In the genomic region with DNA sequence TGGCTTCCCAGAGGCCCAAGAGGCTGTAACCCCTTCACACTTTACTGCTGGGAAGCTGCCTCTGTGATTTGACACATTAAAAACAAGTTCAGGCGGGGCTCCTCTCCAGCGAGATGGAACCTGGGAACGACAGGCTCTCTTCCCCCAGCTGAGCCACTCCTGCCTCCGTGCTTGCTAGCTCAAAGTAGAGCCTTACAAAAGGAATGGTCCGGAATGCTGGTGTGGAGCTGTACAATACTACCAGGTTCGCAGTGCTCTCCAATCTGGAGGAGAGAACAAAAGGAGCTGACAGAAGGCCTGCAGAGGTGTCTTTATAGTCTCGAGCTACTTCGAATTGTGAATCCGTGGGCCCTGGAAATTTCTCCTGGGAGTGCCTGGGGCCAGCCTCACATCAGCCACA, we compare ENCODE assay signal across 10 mouse cellular contexts.
DNase-seq lines count a peak whose midpoint lies in the region; ATAC-seq lines count a peak whose summit lies in the region.
"Had no signal": no experiment of that assay in that cellular context is flagged by ENCODE, and none has a peak within 500 bp of the region (broad histone marks: within the 10 kb centered on the region; RNA-seq: fewer than 3 reads in every experiment).

No protein-coding gene starts in this region.

- H3K27me3 ChIP-seq in lung, embryonic 16.5 days (ENCODE audit: control insufficient read depth, insufficient read depth, low read depth, low read length) = no peaks in the 10 kb centered on the region
- no peaks in the 10 kb centered on the region for H3K27me3 ChIP-seq in intestine, embryonic 14.5 days (replicated peaks; ENCODE audit: control insufficient read depth, insufficient read depth, low read length)
- H3K27me3 ChIP-seq in neural tube, embryonic 15.5 days (replicated peaks) = peaks cover 11% of the 10 kb centered on the region; the same call in 1 of the 2 replicates
- H3K27me3 ChIP-seq: liver, embryonic 15.5 days had no signal

- peak overlapping the region; percentile 53 for H3K9ac ChIP-seq in lung, embryonic 16.5 days (ENCODE audit: low read length)
- peak overlapping the region; percentile 13; the same call in 1 of the 2 replicates for H3K9ac ChIP-seq in intestine, embryonic 14.5 days (ENCODE audit: low read length)
- H3K9ac ChIP-seq in neural tube, embryonic 15.5 days (replicated peaks) = peak overlapping the region; percentile 22
- H3K9ac ChIP-seq: liver, embryonic 15.5 days had no signal

- H3K36me3 ChIP-seq in lung, embryonic 16.5 days (ENCODE audit: control insufficient read depth, insufficient read depth, low read length) = no peaks in the 10 kb centered on the region
- H3K36me3 ChIP-seq in intestine, embryonic 14.5 days (ENCODE audit: control insufficient read depth, insufficient read depth, low read length) = no peaks in the 10 kb centered on the region
- no peaks in the 10 kb centered on the region for H3K36me3 ChIP-seq in neural tube, embryonic 15.5 days
- H3K36me3 ChIP-seq: liver, embryonic 15.5 days had no signal

- intact Hi-C loops in left cerebral cortex, postnatal 36 days (cut with DNase I) = loop anchor here (10.0 kb wide), 1 partner anchor 145 kb away; no protein-coding TSS in a partner anchor

- 11% methylated on average over 9 of the region's 9 CpGs for WGBS in lung, embryonic 16.5 days
- 10% methylated on average over 9 of the region's 9 CpGs for WGBS in intestine, embryonic 14.5 days
- 5% methylated on average over 9 of the region's 9 CpGs for WGBS in neural tube, embryonic 15.5 days

- no peaks in the 10 kb centered on the region for H3K9me3 ChIP-seq in lung, embryonic 16.5 days (ENCODE audit: control insufficient read depth, low read length)
- no peaks in the 10 kb centered on the region for H3K9me3 ChIP-seq in intestine, embryonic 14.5 days (ENCODE audit: control insufficient read depth, low read length)
- no peaks in the 10 kb centered on the region for H3K9me3 ChIP-seq in neural tube, embryonic 15.5 days (replicated peaks)
- H3K9me3 ChIP-seq: liver, embryonic 15.5 days had no signal

- no peak overlapping the region for H3K27ac ChIP-seq in lung, embryonic 16.5 days (ENCODE audit: low read length)
- no peak overlapping the region for H3K27ac ChIP-seq in intestine, embryonic 14.5 days (ENCODE audit: low read depth)
- no peak overlapping the region for H3K27ac ChIP-seq in neural tube, embryonic 15.5 days (replicated peaks)
- H3K27ac ChIP-seq: liver, embryonic 15.5 days had no signal

- peak; percentile 26; the same call in 1 of the 2 replicates for ATAC-seq in cerebellum, adult (ENCODE audit: insufficient number of reproducible peaks, low FRiP score, low TSS enrichment)
- ATAC-seq in lung, embryonic 16.5 days (ENCODE audit: low read depth) = peak; percentile 45; the same call in 1 of the 2 replicates
- ATAC-seq in intestine, embryonic 14.5 days (replicated peaks; ENCODE audit: low FRiP score, low TSS enrichment, low read depth) = no peak; the same call in 1 of the 2 replicates
- ATAC-seq in neural tube, embryonic 15.5 days (ENCODE audit: low FRiP score) = peak; percentile 64

- peak overlapping the region; percentile 43 for H3K4me2 ChIP-seq in lung, embryonic 16.5 days (ENCODE audit: low read depth, low read length)
- peak overlapping the region; percentile 51 for H3K4me2 ChIP-seq in intestine, embryonic 14.5 days (ENCODE audit: low read length)
- H3K4me2 ChIP-seq in neural tube, embryonic 15.5 days = peak overlapping the region; percentile 78

- no peak overlapping the region for H3K4me3 ChIP-seq in lung, embryonic 16.5 days (ENCODE audit: low read length)
- peak overlapping the region; percentile 12 for H3K4me3 ChIP-seq in intestine, embryonic 14.5 days (ENCODE audit: low read depth, low read length)
- H3K4me3 ChIP-seq in neural tube, embryonic 15.5 days (replicated peaks) = peak overlapping the region; percentile 40
- H3K4me3 ChIP-seq: erythroblast, embryonic 14.5 days had no signal

- no peak for DNase-seq in cerebellum, adult 8-10 months
- no peak for DNase-seq in lung, postnatal 36 days
- no peak for DNase-seq in intestine, embryonic 14.5 days (ENCODE audit: low spot score)
- DNase-seq in left cerebral cortex, postnatal 36 days (ENCODE audit: low spot score in 2 of 2) = no peak
- DNase-seq in right cerebral cortex, postnatal 25 days = no peak

- H3K4me1 ChIP-seq in lung, embryonic 16.5 days (replicated peaks; ENCODE audit: control insufficient read depth, insufficient read depth, low read length) = no peaks in the 10 kb centered on the region; the same call in 1 of the 2 replicates
- peaks cover 6% of the 10 kb centered on the region; the same call in 1 of the 2 replicates for H3K4me1 ChIP-seq in intestine, embryonic 14.5 days (replicated peaks; ENCODE audit: control insufficient read depth, insufficient read depth, low read length)
- H3K4me1 ChIP-seq in neural tube, embryonic 15.5 days = peaks cover 13% of the 10 kb centered on the region
- H3K4me1 ChIP-seq: liver, embryonic 15.5 days had no signal
